Mouse (Mus musculus): ENCODE measurements around the gene Iqgap2. TPM values are rescaled to one million over a fixed set of nuclear protein-coding genes. Genes with fewer than 3 reads are reported as not detected.

The Iqgap2 gene
- total and polyA plus RNA-seq, 2 experiments from 2014 or later: 0.83 to 1.3 TPM

DNA sequence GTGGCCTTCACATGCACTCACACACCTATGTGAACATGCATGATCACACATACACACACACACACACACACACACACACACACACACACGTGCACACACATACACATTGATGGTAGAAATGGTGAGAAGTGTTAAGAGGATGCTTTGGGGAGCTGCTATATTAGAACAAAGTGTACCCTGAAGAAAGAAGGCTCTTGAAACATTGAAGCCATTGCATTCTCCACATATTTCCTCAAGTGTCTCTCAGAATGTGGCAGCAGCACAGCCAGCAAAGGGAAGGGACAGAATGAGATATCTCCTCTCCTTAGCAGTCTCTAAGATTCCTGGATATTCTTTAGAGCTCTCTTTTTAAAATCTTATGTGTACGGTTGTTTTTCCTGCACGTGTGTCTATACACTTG is 270.2 kb downstream of the Iqgap2 start:
- no peak for DNase-seq (ENCODE audit: low spot score)
- no peaks in the 10 kb centered on the region for H3K9me3 ChIP-seq (replicated peaks; ENCODE audit: control insufficient read depth, low read length)
- H3K36me3 ChIP-seq (replicated peaks; ENCODE audit: control insufficient read depth, insufficient read depth, low read length): no peaks in the 10 kb centered on the region
- no peak overlapping the region for H3K9ac ChIP-seq (replicated peaks; ENCODE audit: low read depth, low read length)
- peak overlapping the region; percentile 11; the same call in 1 of the 2 replicates for H3K27ac ChIP-seq (ENCODE audit: low read depth)
- no peaks in the 10 kb centered on the region for H3K27me3 ChIP-seq (ENCODE audit: control insufficient read depth, insufficient read depth, low read length)
- H3K4me1 ChIP-seq (ENCODE audit: control insufficient read depth, insufficient read depth): peaks cover 14% of the 10 kb centered on the region; the same call in 1 of the 2 replicates
- H3K4me3 ChIP-seq (ENCODE audit: low read depth, low read length): no peak overlapping the region
- WGBS: 29% methylated on average over 3 of the region's 3 CpGs
- H3K4me2 ChIP-seq (ENCODE audit: low read depth, low read length): no peak overlapping the region
- TF ChIP-seq EP300 (IDR thresholded peaks at IDR 0.05; ENCODE audit: low read depth): no peak
- no peak for TF ChIP-seq CTCF (IDR thresholded peaks at IDR 0.05; ENCODE audit: low read depth)
- no peak for ATAC-seq (ENCODE audit: insufficient read depth, low read depth)

DNA sequence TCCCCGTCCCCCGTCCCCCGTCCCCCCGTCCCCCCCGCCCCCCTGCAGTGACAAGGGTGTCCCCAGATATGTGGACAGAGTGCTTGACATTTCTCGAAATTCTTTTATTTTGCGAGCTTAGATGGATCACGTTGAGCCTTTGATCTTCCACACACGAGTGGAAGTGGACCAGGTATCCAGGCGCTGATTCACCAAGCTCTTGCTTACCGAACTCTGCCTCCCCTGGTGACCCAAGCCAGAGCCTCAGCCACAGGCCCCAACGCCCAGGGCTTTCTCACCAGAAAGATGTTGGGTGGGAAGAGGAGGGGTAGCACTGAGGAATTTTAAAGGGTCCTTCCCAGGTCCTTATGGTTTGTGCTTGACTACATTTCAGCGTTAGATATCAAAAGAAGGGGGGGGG is 272.9 kb downstream of the Iqgap2 start:
- no peak for TF ChIP-seq CTCF (IDR thresholded peaks at IDR 0.05; ENCODE audit: low read depth)
- no peak for TF ChIP-seq EP300 (IDR thresholded peaks at IDR 0.05; ENCODE audit: low read depth)
- Histone ChIP-seq H3K27me3 (ENCODE audit: control insufficient read depth, insufficient read depth, low read length) (no peaks in the 10 kb centered on the region), H3K4me3 (ENCODE audit: low read depth, low read length) (peak overlapping the region; percentile 87), H3K4me1 (ENCODE audit: control insufficient read depth, insufficient read depth) (peaks cover 22% of the 10 kb centered on the region; the same call in 1 of the 2 replicates), H3K9me3 (replicated peaks; ENCODE audit: control insufficient read depth, low read length) (no peaks in the 10 kb centered on the region), H3K27ac (ENCODE audit: low read depth) (peak overlapping the region; percentile 93), H3K4me2 (ENCODE audit: low read depth, low read length) (peak overlapping the region; percentile 78), H3K36me3 (replicated peaks; ENCODE audit: control insufficient read depth, insufficient read depth, low read length) (no peaks in the 10 kb centered on the region; the same call in 1 of the 2 replicates), H3K9ac (replicated peaks; ENCODE audit: low read depth, low read length) (peak overlapping the region; percentile 92)
- no peak for DNase-seq (ENCODE audit: low spot score)
- no peak for ATAC-seq (ENCODE audit: insufficient read depth, low read depth)
- 12% methylated on average over 13 of the region's 13 CpGs for WGBS

DNA sequence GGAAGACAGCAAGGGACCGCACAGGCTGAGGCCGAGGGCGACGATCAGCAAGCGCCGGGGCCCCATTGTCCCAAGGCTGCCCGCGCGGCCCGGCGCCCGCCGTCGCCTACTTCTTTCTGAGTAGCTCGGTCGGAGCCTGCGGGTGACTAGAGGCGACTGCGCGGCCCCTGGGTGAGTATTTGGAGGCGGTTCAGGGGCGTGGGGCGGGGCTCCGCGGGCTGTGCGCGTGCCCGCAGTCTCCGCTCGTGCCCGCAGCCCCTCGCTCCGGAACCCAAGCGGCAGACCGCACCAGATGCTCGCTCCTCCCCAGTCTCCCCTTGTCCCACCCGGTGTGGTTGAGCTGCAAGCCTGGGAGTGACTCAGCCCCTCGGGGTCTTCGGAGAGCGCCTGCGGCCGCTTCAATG is 273.4 kb downstream of the Iqgap2 start, which contains the start of gene F2r:
F2r (minus strand) TSS at position 179 of the 404 bp plus-strand sequence.
- no peaks in the 10 kb centered on the region for H3K27me3 ChIP-seq (ENCODE audit: control insufficient read depth, insufficient read depth, low read length)
- peak within 1 kb of the TSS; percentile 78 for H3K4me2 ChIP-seq (ENCODE audit: low read depth, low read length)
- peak within 1 kb of the TSS; percentile 93 for H3K27ac ChIP-seq (ENCODE audit: low read depth)
- WGBS: 1% methylated on average over 36 of the region's 42 CpGs
- H3K4me3 ChIP-seq (ENCODE audit: low read depth, low read length): peak within 1 kb of the TSS; percentile 87
- ATAC-seq (ENCODE audit: insufficient read depth, low read depth) (peak; percentile 93), DNase-seq (ENCODE audit: low spot score) (peak; percentile 88)
- no peaks in the 10 kb centered on the region; the same call in 1 of the 2 replicates for H3K36me3 ChIP-seq (replicated peaks; ENCODE audit: control insufficient read depth, insufficient read depth, low read length)
- peak within 1 kb of the TSS; percentile 92 for H3K9ac ChIP-seq (replicated peaks; ENCODE audit: low read depth, low read length)
- TF ChIP-seq CTCF (IDR thresholded peaks at IDR 0.05; ENCODE audit: low read depth) (no peak), EP300 (IDR thresholded peaks at IDR 0.05; ENCODE audit: low read depth) (peak; percentile 48; the same call in 1 of the 2 replicates)
- H3K4me1 ChIP-seq (ENCODE audit: control insufficient read depth, insufficient read depth): peaks cover 22% of the 10 kb centered on the region; the same call in 1 of the 2 replicates
- no peaks in the 10 kb centered on the region for H3K9me3 ChIP-seq (replicated peaks; ENCODE audit: control insufficient read depth, low read length)

DNA sequence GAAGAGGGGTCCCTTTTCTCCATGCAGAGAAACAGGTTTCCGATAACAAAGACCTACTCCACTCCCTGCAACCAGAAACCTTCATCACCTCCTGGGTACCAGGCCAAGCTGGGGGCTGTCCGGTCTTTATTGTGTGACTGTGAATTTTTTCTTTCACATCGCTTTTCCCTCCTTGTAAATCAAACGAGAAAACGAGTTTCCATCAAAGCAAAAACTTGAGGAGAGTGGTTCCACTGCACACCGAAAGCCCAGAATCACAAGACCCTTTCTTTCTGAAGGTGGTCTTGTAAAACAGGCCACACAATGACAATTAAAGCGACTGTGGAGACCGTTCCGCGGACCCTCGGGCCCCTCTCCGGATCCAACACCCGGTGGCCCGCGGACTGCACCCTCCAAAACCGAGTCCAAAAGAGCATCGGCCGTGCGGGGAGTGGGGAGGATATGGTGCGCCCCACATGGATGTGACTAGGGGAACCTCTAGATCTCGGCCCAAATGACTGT is 274.0 kb downstream of the Iqgap2 start:
- Histone ChIP-seq H3K27me3 (ENCODE audit: control insufficient read depth, insufficient read depth, low read length) (no peaks in the 10 kb centered on the region), H3K4me1 (ENCODE audit: control insufficient read depth, insufficient read depth) (peaks cover 16% of the 10 kb centered on the region; the same call in 1 of the 2 replicates), H3K36me3 (replicated peaks; ENCODE audit: control insufficient read depth, insufficient read depth, low read length) (no peaks in the 10 kb centered on the region; the same call in 1 of the 2 replicates), H3K4me2 (ENCODE audit: low read depth, low read length) (peak overlapping the region; percentile 78), H3K27ac (ENCODE audit: low read depth) (peak overlapping the region; percentile 93), H3K9me3 (replicated peaks; ENCODE audit: control insufficient read depth, low read length) (no peaks in the 10 kb centered on the region), H3K4me3 (ENCODE audit: low read depth, low read length) (peak overlapping the region; percentile 87), H3K9ac (replicated peaks; ENCODE audit: low read depth, low read length) (peak overlapping the region; percentile 92)
- DNase-seq (ENCODE audit: low spot score) (no peak), ATAC-seq (ENCODE audit: insufficient read depth, low read depth) (peak; percentile 20; the same call in 1 of the 2 replicates)
- TF ChIP-seq EP300 (IDR thresholded peaks at IDR 0.05; ENCODE audit: low read depth) (no peak), CTCF (IDR thresholded peaks at IDR 0.05; ENCODE audit: low read depth) (no peak)
- 1% methylated on average over 21 of the region's 21 CpGs for WGBS

DNA sequence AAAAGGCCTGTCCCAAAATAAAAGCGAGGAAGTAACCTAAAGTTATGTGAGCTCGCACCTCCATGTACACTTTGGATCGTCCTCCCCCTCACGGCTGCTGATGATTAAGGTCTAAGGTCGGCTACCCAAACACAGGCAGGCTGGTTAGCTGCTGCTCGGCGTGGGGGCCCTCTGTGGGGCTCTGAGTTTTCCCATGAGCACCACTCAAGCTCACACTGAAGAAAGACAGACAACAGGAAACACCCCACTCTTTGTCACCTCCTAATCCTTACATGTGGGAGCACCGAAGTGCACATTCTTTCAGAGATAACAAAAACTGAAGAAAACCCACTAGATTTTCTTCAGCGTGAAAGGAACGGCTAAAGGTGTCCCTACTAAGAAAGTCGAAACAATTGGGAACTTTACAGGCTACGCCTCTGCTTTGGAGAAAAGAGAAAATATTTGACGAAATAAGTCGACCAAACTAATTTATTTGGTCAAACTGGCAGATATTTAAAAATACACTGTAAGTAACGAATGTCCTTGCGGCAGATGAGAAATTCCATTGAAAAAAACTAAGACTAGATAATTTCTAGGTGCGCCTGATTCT is 274.5 kb downstream of the Iqgap2 start:
- no peak for TF ChIP-seq EP300 (IDR thresholded peaks at IDR 0.05; ENCODE audit: low read depth)
- no peak for TF ChIP-seq CTCF (IDR thresholded peaks at IDR 0.05; ENCODE audit: low read depth)
- H3K4me3 ChIP-seq (ENCODE audit: low read depth, low read length): peak overlapping the region; percentile 87
- H3K36me3 ChIP-seq (replicated peaks; ENCODE audit: control insufficient read depth, insufficient read depth, low read length): peaks cover under 1% of the 10 kb centered on the region; the same call in 1 of the 2 replicates
- H3K4me1 ChIP-seq (ENCODE audit: control insufficient read depth, insufficient read depth): peaks cover 14% of the 10 kb centered on the region; the same call in 1 of the 2 replicates
- DNase-seq (ENCODE audit: low spot score) (no peak), ATAC-seq (ENCODE audit: insufficient read depth, low read depth) (no peak)
- peak overlapping the region; percentile 78 for H3K4me2 ChIP-seq (ENCODE audit: low read depth, low read length)
- peak overlapping the region; percentile 92 for H3K9ac ChIP-seq (replicated peaks; ENCODE audit: low read depth, low read length)
- peak overlapping the region; percentile 93; the same call in 1 of the 2 replicates for H3K27ac ChIP-seq (ENCODE audit: low read depth)
- 5% methylated on average over 17 of the region's 17 CpGs for whole genome bisulfite sequencing
- no peaks in the 10 kb centered on the region for H3K27me3 ChIP-seq (ENCODE audit: control insufficient read depth, insufficient read depth, low read length)
- H3K9me3 ChIP-seq (replicated peaks; ENCODE audit: control insufficient read depth, low read length): no peaks in the 10 kb centered on the region

Measured in heart, postnatal 0 days (tissue).